Mouse (Mus musculus) retina, postnatal 7 days (tissue): ENCODE measurements around the gene Naa16.
"Not testable (repeated sequence)": the region's sequence is repeated elsewhere in the genome, so short reads cannot be mapped to it uniquely, and the experiment has no call there.

Experiments
- DNase-seq: peaks from one replicate; pipeline ENCODE4 v3.0.0-alpha.2; 2012; ENCODE audit warnings: low read depth, low spot score

Gene Naa16

DNA sequence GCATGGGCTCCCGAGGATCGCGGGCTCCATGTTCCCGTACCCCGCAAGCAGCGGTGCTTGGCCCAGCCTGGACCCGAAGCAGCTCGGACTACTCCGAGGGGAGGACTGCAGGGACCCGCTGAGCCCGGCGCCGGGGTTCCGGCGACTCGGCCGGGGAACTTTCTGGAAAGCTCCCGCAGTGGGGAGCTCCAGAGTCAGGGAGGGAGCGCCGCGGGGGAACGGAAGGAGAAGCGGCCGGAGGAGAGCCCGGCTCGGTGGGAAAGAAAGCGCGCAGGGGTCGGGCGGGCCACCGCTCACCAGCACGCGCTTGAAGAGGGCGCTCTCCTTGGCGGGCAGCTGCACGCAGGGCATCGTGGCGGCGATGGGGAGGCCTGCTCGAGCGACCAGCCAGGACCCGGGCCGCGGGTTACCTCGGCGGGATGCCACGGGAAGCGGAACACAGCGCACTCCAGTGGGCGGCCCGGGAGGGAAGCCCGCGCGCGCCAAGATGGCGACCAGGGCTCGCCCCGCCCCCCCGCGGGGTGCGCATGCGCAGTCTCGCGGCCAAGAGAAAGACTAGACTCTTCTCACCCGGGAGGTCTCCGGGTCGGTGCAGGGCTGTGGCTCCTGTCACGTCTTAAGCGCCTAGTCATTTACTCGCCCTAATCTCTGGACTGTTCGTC, at the start of gene Naa16:
Naa16 (minus strand) TSS at position 514 of the 662 bp plus-strand sequence.
- DNase-seq = peak; percentile 94

GRCm38 (mm10) chr14:79434068-79434467, 43.5 kb upstream of the Naa16 start:
- DNase-seq = no peak

GRCm38 (mm10) chr14:79426730-79427365, 36.3 kb upstream of the Naa16 start:
- DNase-seq = not testable (repeated sequence)

GRCm38 (mm10) chr14:79425979-79426729, 35.6 kb upstream of the Naa16 start, which contains the start of gene Kbtbd7:
Kbtbd7 (plus strand) TSS chr14:79426511.
- DNase-seq = peak; percentile 84

DNA sequence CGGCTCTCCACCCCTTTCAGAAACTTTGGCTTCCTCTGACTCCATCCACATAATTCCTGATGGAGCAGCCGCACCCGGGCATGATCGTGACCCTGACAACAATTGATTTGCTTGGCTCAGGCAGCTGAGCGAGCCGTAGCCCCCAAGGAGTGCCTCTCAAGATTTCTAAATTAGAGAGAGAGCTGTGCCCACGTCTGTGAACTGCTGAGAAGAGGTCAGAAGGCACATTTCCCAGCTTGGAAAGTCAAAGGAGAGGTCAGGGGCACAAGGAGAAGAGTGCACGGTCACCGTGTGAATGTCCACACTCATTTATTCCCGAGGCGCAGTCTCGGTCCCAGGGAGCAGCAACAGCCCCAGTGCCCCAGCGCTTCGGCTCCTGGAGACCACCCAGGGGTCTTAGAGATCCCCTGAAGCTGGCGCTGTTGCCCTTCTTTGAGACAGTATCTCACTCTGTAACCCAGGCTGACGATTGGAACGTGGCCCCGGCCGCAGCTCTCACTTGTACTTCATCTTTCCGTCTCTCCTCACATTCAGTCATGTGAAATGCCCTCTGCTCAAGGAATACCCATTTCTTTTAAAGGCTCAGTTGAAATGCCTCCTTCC, 29.6 kb upstream of the Naa16 start:
- DNase-seq = no peak

DNA sequence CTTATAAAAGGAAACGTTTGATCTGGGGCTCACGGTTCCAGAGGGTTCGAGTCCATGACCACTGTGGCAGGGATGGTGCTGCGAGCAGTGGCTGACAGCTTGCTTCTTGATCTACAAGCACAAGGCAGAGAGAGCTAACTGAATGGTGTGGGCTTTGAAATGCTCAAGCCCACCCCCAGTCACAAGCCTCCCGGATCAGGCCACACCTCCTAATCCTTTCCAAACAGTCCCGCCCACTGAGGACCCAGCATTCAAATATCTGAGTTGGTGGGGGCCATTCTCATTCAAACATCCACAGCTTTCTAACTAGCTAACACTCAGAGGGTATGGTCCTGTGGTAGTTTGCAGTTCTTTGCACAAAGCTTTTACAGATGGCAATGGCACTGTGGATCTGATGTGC, 22.5 kb upstream of the Naa16 start:
- DNase-seq = no peak

DNA sequence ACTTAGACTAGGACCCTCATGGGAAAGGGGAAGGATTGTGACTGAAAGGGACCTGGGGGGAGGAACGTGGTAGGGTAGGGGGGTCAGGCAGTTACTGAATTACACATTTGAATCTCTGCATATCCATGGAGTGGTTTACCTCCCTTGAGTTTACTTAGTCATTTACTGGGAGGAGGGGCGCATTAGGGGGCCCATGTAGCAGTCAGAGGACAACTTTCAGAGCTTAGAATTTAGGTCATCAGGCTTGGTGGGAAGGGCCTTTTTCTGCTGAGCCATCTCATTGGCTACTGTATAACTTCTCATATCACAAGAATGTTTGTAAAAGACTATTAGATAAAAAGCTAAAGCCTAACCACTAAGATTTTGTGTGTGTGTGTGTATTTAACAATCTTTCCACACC, 20.1 kb upstream of the Naa16 start:
- no peak for DNase-seq

GRCm38 (mm10) chr14:79409278-79409830, 18.8 kb upstream of the Naa16 start:
- no peak for DNase-seq

DNA sequence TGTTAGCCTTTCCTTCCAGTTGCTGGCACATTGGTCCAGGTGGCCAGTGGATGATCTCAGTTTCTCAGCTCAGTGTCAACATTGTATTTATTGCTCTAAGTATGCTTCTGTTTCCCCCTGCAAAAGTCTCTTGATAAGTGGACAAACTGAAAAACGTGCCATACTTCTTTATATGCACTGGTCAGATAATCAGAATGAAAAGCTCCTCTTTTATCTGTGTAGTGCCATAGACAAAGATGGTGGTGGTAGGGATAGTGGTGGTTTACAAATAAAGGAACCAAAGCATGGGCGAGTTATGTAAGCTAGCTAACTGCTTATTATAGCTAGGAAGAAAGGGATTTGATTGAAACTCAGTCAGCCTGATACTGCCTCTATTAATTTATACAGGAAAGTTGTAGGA, 17.1 kb upstream of the Naa16 start:
- no peak for DNase-seq

DNA sequence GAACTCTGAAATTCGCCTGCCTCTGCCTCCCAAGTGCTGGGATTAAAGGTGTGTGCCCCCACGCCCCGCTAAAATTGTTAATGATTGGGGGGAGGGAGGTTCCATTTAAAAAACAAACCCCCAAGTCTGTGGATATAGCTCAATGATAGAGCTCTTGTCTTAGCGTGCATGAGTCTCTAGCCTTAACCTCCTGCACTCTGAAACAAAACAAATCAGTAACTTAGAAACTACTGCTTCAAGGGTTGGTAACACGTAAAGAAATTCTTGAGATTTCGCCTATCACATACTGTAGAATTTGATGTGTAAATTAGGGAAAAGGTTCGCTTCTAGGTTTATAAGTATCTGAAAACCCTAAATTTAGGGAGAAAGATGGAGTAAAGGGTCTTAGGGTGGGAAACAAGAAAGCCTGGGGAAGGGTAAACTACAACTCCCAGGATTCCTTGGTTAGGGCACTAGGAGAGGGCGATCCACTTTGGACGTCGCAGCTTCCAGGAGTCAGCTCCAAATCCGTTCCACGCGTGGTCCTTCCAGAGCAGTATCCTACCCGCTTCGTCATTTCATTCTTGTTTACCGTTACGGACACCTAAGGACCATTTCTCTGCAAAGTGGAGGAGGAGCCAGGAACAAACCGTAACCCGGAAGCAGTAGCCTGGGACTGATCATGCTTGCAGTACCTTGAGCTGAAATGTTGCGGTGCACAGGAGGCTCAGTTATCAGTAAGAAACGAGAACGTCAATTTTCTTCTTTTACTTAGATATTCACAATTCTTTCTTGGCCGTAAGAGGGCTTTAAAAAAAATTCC, 6.9 kb upstream of the Naa16 start, which contains the start of gene Mtrf1:
Mtrf1 (plus strand) TSS at position 452 of the 802 bp plus-strand sequence.
- peak; percentile 62 for DNase-seq

DNA sequence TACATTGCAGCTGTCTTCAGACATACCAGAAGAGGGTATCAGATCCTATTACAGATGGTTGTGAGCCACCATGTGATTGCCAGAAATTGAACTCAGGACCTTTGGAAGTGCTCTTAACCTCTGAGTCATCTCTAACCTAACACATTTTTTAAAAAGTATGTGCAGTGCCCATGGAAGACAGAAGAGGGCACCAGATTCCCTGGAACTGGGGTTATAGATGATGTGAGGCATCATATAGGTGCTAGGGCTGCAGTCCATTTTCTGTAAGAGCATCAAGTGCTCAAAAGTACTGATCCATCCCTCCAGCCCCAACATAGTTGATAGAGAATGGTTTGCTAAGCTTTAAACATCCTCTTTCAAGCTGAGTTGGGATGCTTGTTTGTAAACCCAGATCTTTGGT, 4.0 kb upstream of the Naa16 start:
- no peak for DNase-seq

DNA sequence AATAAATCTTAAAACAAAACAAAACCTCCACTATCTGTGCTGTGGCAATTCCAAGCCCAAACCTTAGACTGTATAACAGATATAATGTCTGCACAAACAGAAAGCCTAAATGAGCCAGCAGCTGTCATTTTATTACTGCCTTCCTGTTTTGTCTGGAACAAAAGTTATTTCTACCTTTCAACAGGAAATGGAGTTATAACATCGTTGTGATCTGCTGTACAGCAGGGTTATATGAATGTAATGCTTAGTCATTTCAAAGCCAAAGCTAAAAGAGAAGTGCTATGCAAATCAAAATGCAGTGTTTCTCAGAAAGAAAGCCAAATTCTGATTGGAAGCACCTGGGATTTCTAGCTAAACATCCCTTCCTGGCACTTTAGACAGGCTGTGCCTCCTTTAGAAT, 2.7 kb upstream of the Naa16 start:
- DNase-seq = no peak

- no peak for DNase-seq
These were observed 927 bp downstream of the Naa16 start for GRCm38 (mm10) chr14:79389438-79390264.

DNA sequence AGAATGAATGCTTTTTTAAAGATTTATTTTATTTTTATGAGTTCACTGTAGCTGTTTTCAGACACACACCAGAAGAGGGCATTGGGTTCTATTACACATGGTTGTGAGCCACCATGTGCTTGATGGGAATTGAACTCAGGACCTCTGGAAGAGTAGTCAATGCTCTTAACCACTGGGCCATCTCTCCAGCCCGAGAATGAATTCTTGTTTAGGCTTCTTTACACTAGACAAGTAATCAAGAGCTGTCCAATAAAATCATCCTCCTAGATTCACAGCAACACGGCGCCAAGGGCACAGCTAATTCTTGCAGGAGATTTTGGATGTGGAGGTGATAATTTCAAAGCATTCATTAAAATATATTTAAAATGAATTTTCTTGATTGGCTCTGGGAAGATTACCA, 2.3 kb downstream of the Naa16 start:
- DNase-seq = no peak

- DNase-seq = no peak
These were observed 7.5 kb downstream of the Naa16 start for GRCm38 (mm10) chr14:79383120-79383519.

- no peak for DNase-seq
These were observed 13.5 kb downstream of the Naa16 start for GRCm38 (mm10) chr14:79377041-79377440.

DNA sequence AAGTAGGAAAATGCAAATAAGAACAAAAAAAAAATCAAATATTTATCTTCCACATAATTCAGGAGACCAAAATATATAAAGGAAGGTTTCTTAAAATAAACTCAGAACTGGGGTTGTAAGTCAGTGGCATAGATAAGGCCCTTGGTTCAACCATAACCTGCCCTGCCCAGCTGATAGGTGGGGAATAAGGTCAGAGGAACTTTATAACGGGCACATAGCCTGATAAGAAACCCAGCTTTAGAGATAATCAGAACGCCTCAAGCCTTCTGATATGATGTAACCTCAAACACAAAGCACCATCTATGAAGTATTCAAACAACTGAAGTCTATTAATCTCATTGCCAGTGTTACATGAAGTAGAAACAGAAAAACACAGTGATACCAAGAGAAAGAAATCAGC, 32.5 kb downstream of the Naa16 start:
- no peak for DNase-seq

DNA sequence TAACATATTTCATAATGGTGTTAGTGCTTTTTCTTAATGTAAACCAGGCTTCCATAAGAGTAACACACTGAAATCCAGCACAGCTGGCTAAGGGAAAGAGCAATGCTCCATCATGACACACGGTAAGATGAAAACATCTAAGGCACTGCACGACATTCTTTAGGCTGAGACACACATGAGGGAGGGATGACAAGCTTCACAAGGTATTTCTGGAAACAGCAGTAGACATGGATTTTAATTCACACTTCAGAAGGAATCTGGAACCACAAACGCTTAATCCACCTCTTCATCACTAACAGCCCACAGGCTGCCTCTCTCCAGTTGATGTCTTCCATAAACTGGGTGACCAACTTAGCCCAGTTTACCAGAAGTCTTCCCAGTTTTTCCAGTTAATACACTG, 44.2 kb downstream of the Naa16 start:
- DNase-seq = no peak

GRCm38 (mm10) chr14:79335613-79336012, 55.0 kb downstream of the Naa16 start:
- DNase-seq = no peak

DNA sequence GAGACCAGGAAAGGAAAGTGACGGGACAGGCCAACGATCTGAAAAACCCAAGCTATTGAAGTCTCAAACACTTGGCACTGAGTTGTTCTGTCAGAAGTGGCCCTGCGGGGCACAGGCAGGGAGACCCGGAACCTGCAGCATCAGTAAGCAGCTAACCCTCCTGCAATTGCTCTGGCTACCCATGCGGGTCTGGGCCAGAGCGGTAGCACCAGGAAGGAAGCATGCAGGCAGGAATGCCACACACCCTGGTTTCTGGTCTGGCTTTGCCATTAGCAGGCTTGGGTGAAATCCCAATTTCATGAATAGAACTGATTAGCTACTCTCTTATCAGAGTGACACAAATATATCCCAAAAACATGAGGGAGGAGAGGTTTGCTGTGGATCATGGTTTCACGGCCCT, 58.6 kb downstream of the Naa16 start:
- no peak for DNase-seq
